Mouse (Mus musculus) frontal cortex, postnatal 10 days (tissue): ENCODE data around the gene Otulinl.

Experiments used
- DNase-seq, 2 experiments: peaks; one replicate each; pipeline ENCODE4 v3.0.0; 2022; ENCODE audit warnings: low spot score in 2 of 2, mixed read lengths in 1 of 2

Gene Otulinl

GRCm38 (mm10) chr15:27680997-27681396, 382 bp downstream of the Otulinl start:
- DNase-seq, result no peak

GRCm38 (mm10) chr15:27678511-27678910, 2.9 kb downstream of the Otulinl start:
- no peak for DNase-seq

- no peak for DNase-seq
Measured at GRCm38 (mm10) chr15:27677801-27678200, 3.6 kb downstream of the Otulinl start.

GRCm38 (mm10) chr15:27676211-27676610, 5.2 kb downstream of the Otulinl start:
- DNase-seq, result no peak

DNA sequence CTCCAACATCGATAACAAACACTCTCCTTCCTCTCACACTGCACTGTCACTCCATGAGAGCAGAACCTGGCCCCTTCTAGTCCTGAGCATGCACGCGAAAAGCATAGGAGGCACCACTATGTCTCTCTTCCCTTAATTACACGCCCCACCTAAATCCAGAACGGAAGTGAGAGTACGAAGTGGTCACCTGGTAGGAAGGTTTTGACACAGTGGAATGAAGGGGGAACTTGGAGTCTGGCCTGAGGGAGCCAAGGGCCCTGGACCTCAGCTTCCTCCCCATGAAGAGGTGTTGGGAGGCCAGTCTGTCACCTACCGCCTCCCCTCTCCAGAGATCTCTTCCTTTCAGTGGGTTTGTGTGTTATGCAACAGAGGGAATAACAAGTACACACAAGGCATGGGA, 6.3 kb downstream of the Otulinl start:
- DNase-seq, result no peak

- no peak for DNase-seq
Measured at GRCm38 (mm10) chr15:27674041-27674440, 7.3 kb downstream of the Otulinl start.

GRCm38 (mm10) chr15:27673151-27673550, 8.2 kb downstream of the Otulinl start:
- DNase-seq, result no peak

DNA sequence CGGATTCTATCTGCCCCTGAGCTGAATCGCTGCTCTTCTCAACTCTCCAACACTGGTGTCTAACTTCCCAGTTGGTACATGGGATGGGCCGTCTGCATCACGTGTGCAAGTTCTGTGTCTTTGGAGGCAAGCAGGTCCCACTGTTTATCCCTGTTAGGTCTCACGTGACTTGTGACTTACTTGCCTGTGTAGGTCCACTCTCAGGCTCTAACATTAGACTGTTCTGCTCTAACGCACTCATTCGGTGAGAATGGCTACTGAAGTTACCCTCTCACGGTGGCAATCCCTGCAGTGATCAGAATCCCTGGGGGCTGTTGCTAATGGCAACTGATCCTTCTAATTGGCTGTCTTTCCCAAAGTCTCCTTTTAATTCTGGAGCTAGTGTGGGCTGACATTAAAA, 9.1 kb downstream of the Otulinl start:
- DNase-seq, result no peak

DNA sequence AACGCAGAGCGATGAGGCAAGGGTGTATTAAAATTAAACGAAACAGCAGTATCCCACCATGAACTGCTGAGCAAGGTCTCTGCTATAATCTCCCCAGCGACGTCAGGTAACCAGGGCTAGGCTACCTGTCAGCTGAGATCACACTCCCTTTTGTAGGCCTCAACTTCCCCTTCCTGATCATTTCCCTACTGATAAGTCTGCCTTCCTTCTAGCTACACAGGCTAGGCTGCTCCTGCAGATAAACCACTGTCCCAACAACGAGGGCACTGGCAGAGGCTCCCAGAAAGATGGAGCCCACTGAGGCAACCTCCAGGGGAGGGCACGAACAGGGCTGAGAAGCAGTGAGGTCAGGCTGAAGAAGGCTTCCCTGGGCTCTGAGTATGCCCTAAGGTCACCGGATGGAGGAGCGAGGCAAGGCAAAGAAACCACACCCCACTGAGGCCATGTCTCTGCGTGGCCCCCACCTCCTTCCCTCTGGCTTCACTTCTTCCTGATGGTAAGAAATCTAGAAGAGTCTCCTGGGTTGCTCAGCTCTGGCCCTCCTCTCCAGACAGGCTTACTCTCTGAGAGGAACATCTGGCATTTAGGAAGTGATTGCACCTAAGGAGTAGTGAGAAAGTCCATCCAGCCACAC, 9.7 kb downstream of the Otulinl start:
- DNase-seq, result no peak

GRCm38 (mm10) chr15:27670708-27671107, 10.7 kb downstream of the Otulinl start:
- no peak for DNase-seq

DNA sequence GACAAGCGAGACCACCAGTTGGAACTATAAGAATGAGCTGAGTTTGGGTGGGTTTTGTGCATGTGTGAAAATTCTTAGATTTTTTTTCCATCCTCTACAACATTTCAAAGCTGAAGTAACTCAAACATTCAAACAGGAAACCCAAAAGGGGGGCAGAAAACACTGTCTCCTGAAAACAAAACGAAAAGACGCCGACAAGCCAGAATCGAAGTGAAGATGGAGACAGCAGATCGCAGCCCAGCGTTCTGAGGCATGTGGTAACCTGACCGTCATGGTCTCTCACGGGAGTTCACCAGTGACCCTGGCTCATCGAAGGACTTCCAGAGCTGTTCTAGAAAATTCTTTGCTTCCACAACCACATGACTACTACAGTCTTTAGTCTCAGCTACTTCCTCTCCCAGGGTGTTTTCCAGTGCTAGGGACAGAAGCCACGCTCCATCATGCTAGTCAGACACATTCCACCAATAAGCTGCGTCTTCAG, 11.4 kb downstream of the Otulinl start:
- DNase-seq, result no peak

DNA sequence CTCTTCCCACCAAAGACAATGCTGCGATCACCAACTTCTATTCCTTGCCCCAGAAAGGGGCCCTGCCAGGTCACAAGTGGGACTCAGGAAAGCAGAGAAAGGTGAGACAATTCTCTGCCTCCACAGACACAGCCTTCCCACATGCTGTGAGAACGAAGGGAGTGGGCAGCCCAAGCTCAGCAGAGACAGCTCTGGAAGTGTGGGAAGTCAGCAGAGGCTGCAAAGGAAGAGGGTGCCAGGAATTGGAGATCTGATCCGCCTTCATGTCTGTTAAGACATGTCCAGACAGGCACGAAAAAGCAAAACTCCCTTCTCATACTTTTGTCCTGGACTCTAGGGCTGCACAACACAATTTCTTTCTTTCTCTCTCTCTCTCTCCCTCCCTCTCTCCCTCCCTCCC, 12.1 kb downstream of the Otulinl start:
- DNase-seq, result no peak

- DNase-seq, result no peak
Measured at GRCm38 (mm10) chr15:27668557-27668956, 12.8 kb downstream of the Otulinl start.

- DNase-seq, result no peak
Measured at GRCm38 (mm10) chr15:27668001-27668461, 13.3 kb downstream of the Otulinl start.

- no peak for DNase-seq
Measured at GRCm38 (mm10) chr15:27666911-27667539, 14.4 kb downstream of the Otulinl start.

DNA sequence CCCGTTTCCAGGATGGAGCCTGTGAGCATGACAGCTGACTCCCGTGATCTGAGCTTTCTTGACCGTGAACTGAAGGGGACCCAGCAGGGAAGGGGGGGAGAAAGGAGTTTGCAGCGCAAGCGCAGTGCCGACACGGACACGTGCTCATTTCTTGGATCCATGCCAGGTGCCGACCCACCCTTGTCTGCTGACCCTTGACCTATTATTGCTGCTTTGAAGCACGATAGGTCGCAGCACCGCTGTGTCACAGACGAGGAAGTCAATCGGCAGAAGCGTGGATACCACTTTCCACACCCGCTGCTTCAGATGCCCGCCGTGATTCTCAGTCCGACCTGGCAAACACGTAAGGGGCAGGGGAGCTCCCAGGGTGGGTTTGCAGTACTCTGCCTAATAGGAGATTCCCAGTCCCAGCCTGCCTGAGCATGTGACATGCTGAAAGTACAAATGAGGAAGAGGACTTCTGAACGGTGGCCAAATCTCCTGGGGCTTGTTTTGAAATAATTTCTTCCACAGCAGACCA, 15.9 kb downstream of the Otulinl start:
- DNase-seq, result peak in 1 of 2 experiments; percentile 31

- no peak for DNase-seq
Measured at GRCm38 (mm10) chr15:27664126-27664525, 17.3 kb downstream of the Otulinl start.

DNA sequence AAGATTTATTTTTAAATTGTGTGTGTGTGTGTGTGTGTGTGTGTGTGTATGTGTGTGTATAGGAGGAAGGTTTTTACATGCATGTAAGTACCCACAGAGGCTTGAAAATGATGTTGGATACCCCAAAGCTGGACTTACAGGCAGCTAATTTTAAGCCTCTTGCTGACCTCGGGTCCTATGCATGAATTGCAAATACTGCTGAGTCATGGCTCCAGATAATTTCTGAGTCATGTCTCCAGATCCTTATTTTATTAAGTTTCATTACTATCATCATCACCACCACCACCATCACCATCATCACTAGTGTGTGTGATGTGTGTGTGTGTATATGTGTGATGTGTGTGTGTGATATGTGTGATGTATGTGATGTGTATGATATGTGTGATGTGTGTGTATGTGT, 18.7 kb downstream of the Otulinl start:
- no peak for DNase-seq

- DNase-seq, result no peak
Measured at GRCm38 (mm10) chr15:27661696-27662095, 19.7 kb downstream of the Otulinl start.

DNA sequence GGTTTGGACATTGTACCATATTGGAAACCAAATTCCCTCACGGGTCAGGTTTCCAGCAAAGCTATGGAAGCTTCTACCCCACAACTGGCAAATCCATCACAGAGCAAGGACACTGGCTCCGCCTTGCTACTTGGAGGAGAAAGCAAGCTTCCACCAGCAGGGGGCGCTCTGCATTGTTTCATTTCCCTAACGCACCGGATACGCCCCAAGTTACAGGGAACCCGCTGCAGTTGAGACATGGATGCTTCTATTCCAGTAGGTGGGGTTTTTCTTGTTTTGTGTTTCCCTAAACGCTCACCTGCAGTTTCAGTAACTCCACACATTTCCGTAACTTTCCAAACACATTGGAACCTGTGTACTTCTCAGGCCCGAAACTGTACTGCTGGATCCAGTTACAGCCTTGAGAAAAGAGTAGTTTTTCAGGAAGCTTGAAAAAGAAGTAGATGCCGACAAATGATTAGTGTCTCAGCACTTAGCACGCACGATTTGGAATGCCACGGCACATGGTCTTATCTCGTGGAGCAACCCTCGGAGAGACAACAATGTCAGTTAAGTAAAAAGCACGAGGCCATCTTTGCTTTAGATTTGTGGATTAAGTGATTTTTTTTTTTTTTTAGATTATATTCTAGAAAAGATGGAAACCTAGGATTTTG, 21.7 kb downstream of the Otulinl start:
- peak; percentile 54 to 80 for DNase-seq

DNA sequence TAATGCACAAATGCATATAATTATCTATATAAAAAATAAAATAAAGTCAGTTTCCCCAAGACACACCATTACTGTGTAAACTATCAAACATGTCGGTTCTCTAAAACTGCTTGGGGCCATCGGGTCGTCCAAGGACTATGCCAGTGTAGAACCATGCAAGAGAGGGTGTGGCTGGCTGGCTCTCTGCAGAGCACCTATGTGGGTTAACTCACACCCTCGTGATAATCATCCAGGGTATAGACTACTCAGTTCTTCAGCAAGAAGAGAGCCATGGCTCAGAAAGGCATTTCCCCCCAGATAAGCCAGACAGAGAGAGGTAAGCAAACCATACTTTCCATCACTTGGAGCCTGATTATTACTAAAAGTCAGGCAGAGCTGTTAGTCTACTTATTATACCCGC, 22.2 kb downstream of the Otulinl start:
- no peak for DNase-seq

GRCm38 (mm10) chr15:27658356-27658755, 23.0 kb downstream of the Otulinl start:
- DNase-seq, result no peak

- DNase-seq, result peak in 1 of 2 experiments; percentile 2
Measured at GRCm38 (mm10) chr15:27657866-27658265, 23.5 kb downstream of the Otulinl start.
